Mouse (Mus musculus): ENCODE results near the gene Prkcq.

DNA sequence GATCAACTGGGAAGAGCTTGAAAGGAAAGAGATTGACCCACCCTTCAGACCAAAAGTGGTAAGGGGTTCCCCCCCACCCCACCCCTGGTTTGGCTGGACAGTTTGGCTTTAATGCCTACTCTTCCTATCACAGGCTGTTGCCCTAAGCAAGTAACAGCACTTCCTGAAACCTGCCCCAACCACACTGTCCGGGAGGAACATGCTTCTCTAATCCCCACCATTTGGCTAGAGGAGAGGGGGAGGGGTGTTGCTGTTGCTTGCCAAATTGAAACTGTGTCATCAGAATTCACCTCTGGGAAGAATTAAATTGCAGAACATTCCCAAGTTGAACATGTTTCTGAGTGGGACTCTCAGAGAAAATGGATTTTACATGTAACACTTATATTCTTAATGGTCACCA lies 127.5 kb downstream of the Prkcq start:
- TF ChIP-seq CTCF (conservative IDR thresholded peaks at IDR 0.05; ENCODE audit: insufficient read depth, insufficient read length, low read depth, low read length): no peak
- TF ChIP-seq POLR2A (IDR thresholded peaks at IDR 0.05; ENCODE audit: low read depth, low read length): no peak

Data from kidney, adult 2 months (tissue).